Mouse (Mus musculus) lung, embryonic 14.5 days (tissue): Measurements from ENCODE around the gene Larp4b. TPM values are rescaled to one million over a fixed set of nuclear protein-coding genes. Genes with fewer than 3 reads are reported as not detected.

ENCODE experiments used
- ATAC-seq: fragments of 200-750 bp; cut with Nextera tagmentation; 2 replicates; pipeline ENCODE4 v1.8.0; 2017; ENCODE audit warnings: mild to moderate bottlenecking, moderate TSS enrichment, moderate library complexity; ENCODE audit not compliant: insufficient read depth
- DNase-seq: peaks from one replicate; pipeline ENCODE4 v3.0.0-alpha.2; 2015
- H3K27ac ChIP-seq: fragments of 300-500 bp; sonication (generic); 2 replicates; pipeline ENCODE4 v1.5.1; 2014; ENCODE audit warnings: low read depth, mild to moderate bottlenecking, moderate library complexity
- H3K27me3 ChIP-seq: fragments of 300-500 bp; sonication (generic); 2 replicates; pipeline ENCODE4 v1.6.1; 2014; ENCODE audit warnings: low read length, control low read depth; ENCODE audit not compliant: insufficient read depth
- H3K36me3 ChIP-seq: fragments of 300-500 bp; sonication (generic); 2 replicates; pipeline ENCODE4 v1.6.1; 2014; ENCODE audit warnings: control low read depth; ENCODE audit not compliant: insufficient read depth
- H3K4me1 ChIP-seq: fragments of 300-500 bp; sonication (generic); 2 replicates; pipeline ENCODE4 v1.6.1; 2014; ENCODE audit warnings: antibody characterized with exemption, control low read depth; ENCODE audit not compliant: insufficient read depth
- H3K4me2 ChIP-seq: fragments of 300-500 bp; sonication (generic); 2 replicates; pipeline ENCODE4 v1.6.1; 2014; ENCODE audit warnings: mild to moderate bottlenecking
- H3K4me3 ChIP-seq: fragments of 300-500 bp; sonication (generic); 2 replicates; pipeline ENCODE4 v1.5.1; 2014; ENCODE audit warnings: low read depth, low read length
- H3K9ac ChIP-seq: fragments of 300-500 bp; sonication (generic); 2 replicates; pipeline ENCODE4 v1.6.1; 2014
- H3K9me3 ChIP-seq: fragments of 300-500 bp; sonication (generic); 2 replicates; pipeline ENCODE4 v1.6.1; 2016; ENCODE audit warnings: low read depth, low read length, control low read depth
- CTCF ChIP-seq: IDR thresholded peaks from 2 replicates; pipeline ENCODE4 v1.5.1; 2016; ENCODE audit warnings: antibody characterized with exemption, low read depth
- WGBS: fragments of 180-500 bp; shearing (Covaris S2); extraction: QIAGEN DNeasy Blood & Tissue Kit; methylation state at CpG from one replicate; pipeline ENCODE4 v1.1.7; 2014; 5-methylcytosine and 5-hydroxymethylcytosine counted together
- polyA plus RNA-seq: library from polyadenylated mRNA; unstranded; fragments of >200 nt; fragmentation: Nextera tagmentation; extraction: Ambion mirVana; gene quantifications from 2 replicates; pipeline ENCODE4 v1.2.1, GENCODE M21; 2014

Larp4b gene
- polyA plus RNA-seq, 1 experiment from 2014 or later: 42.0 TPM

DNA sequence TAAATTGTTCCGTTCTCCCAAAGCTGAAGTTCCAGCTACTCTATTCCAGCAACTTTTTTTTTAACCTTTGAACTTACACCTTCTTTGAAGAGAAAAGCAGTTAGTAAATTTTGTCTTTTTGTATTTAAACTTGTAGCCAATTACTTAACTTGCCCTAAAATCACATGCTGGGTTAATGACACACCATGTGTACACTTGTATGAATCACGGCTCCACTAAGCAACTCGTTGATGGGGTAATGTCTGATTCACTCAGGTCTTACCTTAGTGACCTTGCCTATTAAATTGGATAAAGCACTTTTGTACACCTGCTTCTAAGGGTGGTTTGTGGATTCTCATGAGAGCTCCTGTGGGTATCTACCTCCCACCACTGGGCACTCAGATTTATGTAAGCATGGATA lies 74.2 kb downstream of the Larp4b start:
- DNase-seq (no peak), ATAC-seq (no peak)
- Histone ChIP-seq H3K9me3 (no peaks in the 10 kb centered on the region), H3K36me3 (peaks cover 86% of the 10 kb centered on the region), H3K4me2 (no peak overlapping the region), H3K27ac (no peak overlapping the region), H3K4me3 (no peak overlapping the region), H3K9ac (no peak overlapping the region), H3K27me3 (no peaks in the 10 kb centered on the region), H3K4me1 (no peaks in the 10 kb centered on the region)
- 76% methylated on average over 3 of the region's 3 CpGs for WGBS
- TF ChIP-seq CTCF: no peak

DNA sequence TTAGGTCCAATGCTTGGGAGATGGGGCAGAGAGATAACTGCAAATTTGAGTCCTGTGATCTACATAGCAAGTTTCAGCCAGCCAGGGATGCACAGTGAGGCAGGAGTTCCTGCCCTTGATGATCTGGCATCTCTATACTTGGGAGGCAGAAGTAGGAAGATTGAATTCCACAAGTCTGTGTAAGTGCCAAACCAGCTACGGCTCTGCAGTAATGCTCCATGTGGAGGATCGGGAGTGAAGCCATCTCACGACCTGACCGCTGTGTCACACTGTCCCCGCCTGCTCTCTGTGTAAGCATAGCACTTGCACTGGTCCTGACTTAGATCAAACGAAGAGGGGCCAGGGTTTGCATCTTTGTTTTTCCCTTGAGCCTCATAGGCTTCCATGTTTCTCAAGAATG lies 75.9 kb downstream of the Larp4b start:
- H3K9ac ChIP-seq: no peak overlapping the region
- TF ChIP-seq CTCF: no peak

DNA sequence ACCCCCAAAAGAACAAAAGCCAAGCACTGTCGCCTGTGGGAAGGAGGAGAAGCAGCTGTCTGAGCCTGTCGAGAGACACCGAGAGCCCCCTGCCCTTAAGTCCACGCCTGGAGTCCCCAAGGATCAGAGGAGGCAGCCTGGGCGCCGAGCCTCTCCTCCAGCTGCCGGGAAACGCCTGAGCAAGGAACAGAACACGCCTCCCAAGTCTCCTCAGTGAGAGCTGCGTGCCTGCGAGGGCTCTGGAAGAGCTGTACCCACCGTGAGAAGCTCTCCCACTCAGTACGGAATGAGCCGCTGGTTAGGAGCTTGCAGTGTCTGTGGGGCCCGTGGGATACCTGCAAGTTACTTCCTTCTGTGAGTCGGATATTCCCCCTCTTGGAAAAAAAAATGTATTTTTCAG lies 77.0 kb downstream of the Larp4b start:
- WGBS: 76% methylated on average over 16 of the region's 16 CpGs
- Histone ChIP-seq H3K36me3 (peaks cover 86% of the 10 kb centered on the region), H3K4me1 (no peaks in the 10 kb centered on the region), H3K27ac (no peak overlapping the region), H3K9ac (no peak overlapping the region), H3K4me2 (no peak overlapping the region), H3K27me3 (no peaks in the 10 kb centered on the region), H3K4me3 (no peak overlapping the region), H3K9me3 (no peaks in the 10 kb centered on the region)
- ATAC-seq (no peak), DNase-seq (no peak)
- TF ChIP-seq CTCF: no peak

More for the DNA sequence above, 75.9 kb downstream of the Larp4b start:
- H3K4me3 ChIP-seq: no peak overlapping the region
- H3K9me3 ChIP-seq: no peaks in the 10 kb centered on the region
- DNase-seq: no peak
- no peak overlapping the region for H3K27ac ChIP-seq
- ATAC-seq: no peak
- H3K4me2 ChIP-seq: no peak overlapping the region
- H3K36me3 ChIP-seq: peaks cover 86% of the 10 kb centered on the region
- H3K27me3 ChIP-seq: no peaks in the 10 kb centered on the region
- H3K4me1 ChIP-seq: no peaks in the 10 kb centered on the region
- 81% methylated on average over 6 of the region's 6 CpGs for WGBS

DNA sequence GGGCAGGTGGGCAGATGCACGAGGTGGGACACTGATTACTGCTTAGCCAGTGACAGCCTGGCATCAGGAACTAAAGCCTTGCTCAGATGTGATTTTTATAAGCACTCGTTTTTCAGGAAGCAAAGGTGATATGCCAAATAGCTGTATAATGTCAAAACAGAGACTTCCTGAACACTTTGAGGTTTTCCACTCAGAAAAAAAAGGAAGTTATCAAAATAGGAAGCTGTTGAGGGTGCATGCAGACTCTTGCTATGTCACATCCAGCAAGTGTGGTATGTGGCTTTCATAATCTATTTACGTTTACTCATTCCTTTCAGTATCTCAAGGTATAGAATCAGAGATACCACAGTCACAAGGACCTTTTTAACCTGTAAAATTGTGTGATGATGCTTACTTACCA lies 79.7 kb downstream of the Larp4b start:
- ATAC-seq (no peak), DNase-seq (no peak)
- no peak overlapping the region for H3K9ac ChIP-seq
- 69% methylated on average over 3 of the region's 3 CpGs for WGBS
- no peak overlapping the region for H3K4me2 ChIP-seq
- H3K4me3 ChIP-seq: no peak overlapping the region
- H3K9me3 ChIP-seq: no peaks in the 10 kb centered on the region
- no peak for TF ChIP-seq CTCF
- H3K27ac ChIP-seq: no peak overlapping the region
- no peaks in the 10 kb centered on the region for H3K27me3 ChIP-seq
- no peaks in the 10 kb centered on the region for H3K4me1 ChIP-seq
- H3K36me3 ChIP-seq: peaks cover 65% of the 10 kb centered on the region

DNA sequence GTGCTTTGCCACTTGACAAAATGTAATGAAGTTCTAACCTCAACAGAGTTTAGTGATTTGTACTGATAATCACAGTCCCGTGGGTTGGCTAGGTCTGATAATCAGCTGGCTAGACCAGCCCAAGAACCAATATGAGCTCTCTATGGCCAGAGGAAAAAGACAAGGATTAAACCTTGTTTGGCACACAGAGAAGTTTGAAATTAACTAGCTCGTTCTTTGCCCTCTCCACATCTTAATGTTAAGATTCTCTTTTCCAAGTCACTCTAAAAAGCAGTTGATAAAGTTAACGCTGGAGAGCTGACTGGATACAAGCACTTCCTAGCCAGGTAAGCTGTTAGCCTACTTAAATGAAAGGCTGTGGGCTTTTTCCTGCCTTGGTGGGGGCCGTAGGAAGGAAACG lies 81.5 kb downstream of the Larp4b start:
- Histone ChIP-seq H3K4me1 (no peaks in the 10 kb centered on the region), H3K36me3 (peaks cover 49% of the 10 kb centered on the region), H3K9me3 (no peaks in the 10 kb centered on the region), H3K9ac (no peak overlapping the region), H3K27me3 (no peaks in the 10 kb centered on the region), H3K4me2 (no peak overlapping the region), H3K27ac (no peak overlapping the region), H3K4me3 (no peak overlapping the region)
- DNase-seq (no peak), ATAC-seq (no peak)
- TF ChIP-seq CTCF: no peak
- 86% methylated on average over 5 of the region's 5 CpGs for WGBS

DNA sequence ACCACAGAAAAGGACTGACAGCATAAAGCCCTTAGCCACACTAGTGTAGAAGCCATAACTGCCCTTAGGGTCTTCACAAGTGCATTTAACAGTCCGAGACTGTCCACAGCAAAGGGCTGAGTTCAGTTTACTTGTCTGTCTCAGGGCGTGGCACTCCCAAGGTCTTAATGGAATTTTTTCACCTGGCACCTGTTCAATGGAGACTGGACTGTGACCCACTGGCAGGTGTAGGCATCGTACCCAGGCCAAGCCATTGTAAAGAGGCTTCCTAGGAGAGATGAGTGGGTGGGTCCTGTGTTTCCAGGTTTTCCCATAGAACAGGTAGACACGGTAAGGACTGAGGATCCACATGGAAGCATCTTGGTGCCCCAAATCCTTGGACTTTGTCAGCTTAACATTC lies 84.6 kb downstream of the Larp4b start:
- no peak for TF ChIP-seq CTCF
- Histone ChIP-seq H3K36me3 (peaks cover 25% of the 10 kb centered on the region), H3K9me3 (no peaks in the 10 kb centered on the region), H3K27ac (no peak overlapping the region), H3K4me2 (no peak overlapping the region), H3K4me1 (no peaks in the 10 kb centered on the region), H3K9ac (no peak overlapping the region), H3K4me3 (no peak overlapping the region), H3K27me3 (no peaks in the 10 kb centered on the region)
- WGBS: 88% methylated on average over 4 of the region's 4 CpGs
- ATAC-seq (no peak), DNase-seq (no peak)

DNA sequence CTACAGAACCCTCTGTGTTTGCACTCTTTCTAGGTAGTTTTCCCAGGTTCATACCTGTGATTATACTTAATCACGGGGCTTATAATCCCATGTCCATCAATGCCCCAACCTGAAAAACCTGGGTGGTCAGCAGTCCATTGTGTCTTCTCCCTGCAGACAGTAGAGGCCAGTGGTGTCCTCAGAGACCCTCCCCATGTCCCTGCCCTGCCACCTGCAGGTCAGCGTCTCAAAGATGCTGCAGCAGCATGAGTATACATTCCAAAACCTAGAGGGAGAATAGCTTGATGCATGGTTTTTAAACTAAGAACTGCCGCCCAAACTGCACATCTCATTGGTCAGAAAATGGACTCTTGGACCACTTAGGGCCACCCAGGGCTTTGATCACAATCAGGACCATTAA lies 85.0 kb downstream of the Larp4b start:
- no peak overlapping the region for H3K4me3 ChIP-seq
- DNase-seq (no peak), ATAC-seq (no peak)
- no peak overlapping the region for H3K9ac ChIP-seq
- no peak overlapping the region for H3K27ac ChIP-seq
- no peaks in the 10 kb centered on the region for H3K9me3 ChIP-seq
- no peak overlapping the region for H3K4me2 ChIP-seq
- WGBS: 64% methylated on average over 3 of the region's 3 CpGs
- TF ChIP-seq CTCF: peak; percentile 28; the same call in 1 of the 2 replicates
- H3K4me1 ChIP-seq: no peaks in the 10 kb centered on the region
- no peaks in the 10 kb centered on the region for H3K27me3 ChIP-seq
- H3K36me3 ChIP-seq: peaks cover 23% of the 10 kb centered on the region

DNA sequence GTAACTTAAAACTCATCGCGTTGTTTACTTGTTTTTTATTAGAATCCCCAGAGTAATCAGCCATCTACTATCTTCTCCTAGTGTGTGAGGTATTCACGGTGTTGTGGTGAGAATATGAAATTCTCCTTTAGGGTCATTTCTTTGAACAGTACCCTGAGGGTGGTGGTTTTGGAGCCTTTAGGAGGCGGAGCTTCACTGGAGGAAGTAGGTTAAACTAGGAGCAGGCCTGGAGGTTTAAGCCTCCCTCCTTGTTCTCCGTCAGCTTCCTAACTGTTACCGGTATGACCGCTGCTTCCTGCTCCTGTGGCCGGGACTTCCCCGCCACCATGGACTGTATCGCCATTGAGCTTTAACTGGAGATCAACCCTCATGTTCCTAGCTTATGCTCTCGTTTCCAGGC lies 86.5 kb downstream of the Larp4b start:
- no peaks in the 10 kb centered on the region for H3K9me3 ChIP-seq
- no peak overlapping the region for H3K4me2 ChIP-seq
- H3K27me3 ChIP-seq: no peaks in the 10 kb centered on the region
- H3K36me3 ChIP-seq: peaks cover 10% of the 10 kb centered on the region
- WGBS: 51% methylated on average over 11 of the region's 11 CpGs
- H3K9ac ChIP-seq: no peak overlapping the region
- no peak overlapping the region for H3K27ac ChIP-seq
- DNase-seq (no peak), ATAC-seq (peak; percentile 6; the same call in 1 of the 2 replicates)
- no peaks in the 10 kb centered on the region for H3K4me1 ChIP-seq
- TF ChIP-seq CTCF: no peak
- H3K4me3 ChIP-seq: no peak overlapping the region
